Mouse (Mus musculus) forebrain, embryonic 15.5 days (tissue): Measurements from ENCODE around the gene Shank3. TPM values are rescaled to one million over a fixed set of nuclear protein-coding genes. Genes with fewer than 3 reads are reported as not detected.
A peak's percentile ranks its signal among the peaks of the same experiment; 100 is the strongest.

Source experiments
- ATAC-seq: fragments of 200-750 bp; cut with Nextera tagmentation; replicated peaks from 2 replicates; pipeline ENCODE4 v1.8.0; 2017; ENCODE audit warnings: mild to moderate bottlenecking, moderate TSS enrichment, moderate library complexity
- H3K27ac ChIP-seq: fragments of 300-500 bp; sonication (generic); replicated peaks from 2 replicates; pipeline ENCODE4 v1.5.1; 2015; ENCODE audit warnings: mild to moderate bottlenecking, inconsistent platforms
- H3K27me3 ChIP-seq: fragments of 300-500 bp; sonication (generic); 2 replicates; pipeline ENCODE4 v1.6.1; 2015; ENCODE audit warnings: inconsistent platforms
- H3K36me3 ChIP-seq: fragments of 300-500 bp; sonication (generic); 2 replicates; pipeline ENCODE4 v1.6.1; 2015; ENCODE audit warnings: mild to moderate bottlenecking, inconsistent platforms
- H3K4me1 ChIP-seq: fragments of 300-500 bp; sonication (generic); 2 replicates; pipeline ENCODE4 v1.6.1; 2015; ENCODE audit warnings: inconsistent platforms
- H3K4me2 ChIP-seq: fragments of 300-500 bp; sonication (generic); replicated peaks from 2 replicates; pipeline ENCODE4 v1.6.1; 2015; ENCODE audit warnings: mild to moderate bottlenecking, inconsistent platforms
- H3K4me3 ChIP-seq: fragments of 300-500 bp; sonication (generic); 2 replicates; pipeline ENCODE4 v1.5.1; 2015; ENCODE audit warnings: mild to moderate bottlenecking, inconsistent platforms
- H3K9ac ChIP-seq: fragments of 300-500 bp; sonication (generic); replicated peaks from 2 replicates; pipeline ENCODE4 v1.6.1; 2015; ENCODE audit warnings: mild to moderate bottlenecking, inconsistent platforms
- H3K9me3 ChIP-seq: fragments of 300-500 bp; sonication (generic); 2 replicates; pipeline ENCODE4 v1.6.1; 2016; ENCODE audit warnings: inconsistent platforms
- WGBS: fragments of 180-500 bp; shearing (Covaris S2); methylation state at CpG from one replicate; pipeline ENCODE4 v1.1.7; 2015; ENCODE audit warnings: mixed read lengths; 5-methylcytosine and 5-hydroxymethylcytosine counted together
- polyA plus RNA-seq: library from polyadenylated mRNA; unstranded; fragments of >200 nt; fragmentation: Nextera tagmentation; extraction: Ambion mirVana; gene quantifications from 2 replicates; pipeline ENCODE4 v1.2.1, GENCODE M21; 2015

The Shank3 gene
- polyA plus RNA-seq, 1 experiment from 2014 or later = 10.7 TPM

- Histone ChIP-seq H3K27ac (no peak overlapping the region), H3K27me3 (no peaks in the 10 kb centered on the region), H3K9ac (no peak overlapping the region), H3K4me1 (no peaks in the 10 kb centered on the region), H3K9me3 (no peaks in the 10 kb centered on the region), H3K4me3 (no peak overlapping the region), H3K4me2 (no peak overlapping the region), H3K36me3 (peaks cover 43% of the 10 kb centered on the region)
- 3% methylated on average over 1 of the region's 1 CpGs for WGBS
- ATAC-seq = peak; percentile 47; the same call in 1 of the 2 replicates
These were observed 34.4 kb upstream of the Shank3 start for GRCm38 (mm10) chr15:89465052-89465451.

DNA sequence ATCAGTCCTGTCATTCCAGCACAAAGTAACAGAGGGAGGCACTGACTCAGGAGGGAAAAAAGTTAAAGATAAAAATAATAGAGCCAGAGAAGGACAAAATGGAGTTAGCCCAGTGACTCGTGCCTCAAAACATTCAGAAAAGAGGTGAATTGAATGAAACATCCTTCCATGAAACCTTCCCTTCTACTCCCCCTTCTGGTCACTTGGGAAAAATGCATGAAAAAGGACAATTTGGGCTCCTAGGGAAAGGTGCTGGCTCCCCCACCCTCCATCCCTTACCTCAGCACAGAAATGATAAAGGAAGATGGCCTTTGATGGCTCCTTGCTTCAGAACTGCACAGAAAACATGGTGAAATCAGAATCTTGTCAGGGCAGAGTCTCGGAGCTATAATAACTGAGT is 30.8 kb upstream of the Shank3 start:
- Histone ChIP-seq H3K4me3 (no peak overlapping the region), H3K27ac (no peak overlapping the region), H3K9me3 (no peaks in the 10 kb centered on the region), H3K9ac (no peak overlapping the region), H3K27me3 (no peaks in the 10 kb centered on the region), H3K36me3 (peaks cover 9% of the 10 kb centered on the region; the same call in 1 of the 2 replicates), H3K4me2 (no peak overlapping the region), H3K4me1 (no peaks in the 10 kb centered on the region)
- no peak for ATAC-seq
- 28% methylated on average over 2 of the region's 2 CpGs for WGBS

- Histone ChIP-seq H3K4me2 (no peak overlapping the region), H3K4me1 (peaks cover 9% of the 10 kb centered on the region), H3K27me3 (no peaks in the 10 kb centered on the region), H3K36me3 (no peaks in the 10 kb centered on the region), H3K9me3 (no peaks in the 10 kb centered on the region), H3K4me3 (no peak overlapping the region), H3K27ac (no peak overlapping the region), H3K9ac (no peak overlapping the region)
- 90% methylated on average over 4 of the region's 4 CpGs for WGBS
- ATAC-seq = no peak
These were observed 27.9 kb upstream of the Shank3 start for GRCm38 (mm10) chr15:89471476-89471875.

GRCm38 (mm10) chr15:89473370-89473769 is 26.1 kb upstream of the Shank3 start:
- Histone ChIP-seq H3K27me3 (no peaks in the 10 kb centered on the region), H3K36me3 (no peaks in the 10 kb centered on the region), H3K4me3 (no peak overlapping the region), H3K9me3 (no peaks in the 10 kb centered on the region), H3K4me1 (peaks cover 13% of the 10 kb centered on the region), H3K9ac (no peak overlapping the region), H3K4me2 (no peak overlapping the region), H3K27ac (no peak overlapping the region)
- 82% methylated on average over 9 of the region's 9 CpGs for WGBS
- ATAC-seq = no peak

DNA sequence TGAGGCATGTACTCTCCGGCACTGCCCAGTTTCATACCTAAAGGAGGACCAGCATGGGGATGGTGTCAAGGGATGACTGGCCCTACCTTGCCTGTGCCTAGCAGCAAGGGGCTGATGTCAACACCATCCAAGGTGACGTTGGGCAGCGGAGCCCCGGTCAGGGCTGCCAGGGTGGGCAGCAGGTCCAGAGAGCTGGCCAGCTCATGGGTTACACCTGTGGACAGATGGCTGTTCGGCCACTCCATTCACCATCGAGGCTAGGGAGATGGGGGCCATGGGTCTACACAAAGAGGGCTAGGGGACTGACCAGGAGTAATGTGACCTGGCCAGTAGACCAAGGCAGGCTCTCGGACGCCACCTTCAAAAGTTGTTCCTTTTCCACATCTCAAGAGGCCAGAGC is 25.5 kb upstream of the Shank3 start:
- WGBS = 96% methylated on average over 8 of the region's 8 CpGs

GRCm38 (mm10) chr15:89474596-89475292 is 24.7 kb upstream of the Shank3 start:
- ATAC-seq = no peak
- H3K4me1 ChIP-seq = peaks cover 13% of the 10 kb centered on the region
- no peak overlapping the region for H3K9ac ChIP-seq
- no peaks in the 10 kb centered on the region for H3K9me3 ChIP-seq
- no peaks in the 10 kb centered on the region for H3K36me3 ChIP-seq
- H3K27me3 ChIP-seq = no peaks in the 10 kb centered on the region
- H3K4me3 ChIP-seq = no peak overlapping the region
- H3K4me2 ChIP-seq = peak overlapping the region; percentile 80
- WGBS = 90% methylated on average over 19 of the region's 19 CpGs
- no peak overlapping the region for H3K27ac ChIP-seq

More for the DNA sequence above, 25.5 kb upstream of the Shank3 start:
- no peak for ATAC-seq
- H3K4me2 ChIP-seq = no peak overlapping the region
- H3K4me3 ChIP-seq = no peak overlapping the region
- H3K36me3 ChIP-seq = no peaks in the 10 kb centered on the region
- H3K27ac ChIP-seq = no peak overlapping the region
- no peaks in the 10 kb centered on the region for H3K9me3 ChIP-seq
- no peaks in the 10 kb centered on the region for H3K27me3 ChIP-seq
- H3K9ac ChIP-seq = no peak overlapping the region
- peaks cover 13% of the 10 kb centered on the region for H3K4me1 ChIP-seq

DNA sequence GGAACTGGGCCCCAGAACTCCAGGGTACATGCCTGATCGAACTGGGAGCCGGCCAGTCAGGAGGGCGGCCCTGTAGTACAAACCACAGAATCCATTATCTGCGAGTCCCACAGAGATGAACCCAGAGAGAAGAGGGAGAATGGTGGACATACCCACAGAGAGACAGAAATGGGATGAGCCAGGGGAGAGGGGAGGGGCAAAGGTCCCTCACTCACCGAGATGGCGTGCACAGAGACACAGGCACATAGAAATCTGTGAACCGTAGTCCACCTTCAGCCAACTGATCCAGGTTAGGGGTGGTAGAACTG is 24.2 kb upstream of the Shank3 start:
- peaks cover 13% of the 10 kb centered on the region for H3K4me1 ChIP-seq
- peak overlapping the region; percentile 80 for H3K4me2 ChIP-seq
- H3K9ac ChIP-seq = peak overlapping the region; percentile 65
- WGBS = 90% methylated on average over 7 of the region's 7 CpGs
- H3K27me3 ChIP-seq = no peaks in the 10 kb centered on the region
- no peak for ATAC-seq
- no peak overlapping the region for H3K27ac ChIP-seq
- H3K36me3 ChIP-seq = no peaks in the 10 kb centered on the region
- peak overlapping the region; percentile 61 for H3K4me3 ChIP-seq
- H3K9me3 ChIP-seq = no peaks in the 10 kb centered on the region

GRCm38 (mm10) chr15:89475611-89476474 is 23.6 kb upstream of the Shank3 start:
- Histone ChIP-seq H3K27ac (peak overlapping the region; percentile 89), H3K4me3 (peak overlapping the region; percentile 61), H3K4me1 (peaks cover 13% of the 10 kb centered on the region), H3K27me3 (no peaks in the 10 kb centered on the region), H3K9me3 (no peaks in the 10 kb centered on the region), H3K36me3 (no peaks in the 10 kb centered on the region), H3K4me2 (peak overlapping the region; percentile 80), H3K9ac (peak overlapping the region; percentile 65)
- WGBS = 10% methylated on average over 44 of the region's 44 CpGs
- ATAC-seq = peak; percentile 97

- no peak for ATAC-seq
- H3K36me3 ChIP-seq = no peaks in the 10 kb centered on the region
- H3K4me2 ChIP-seq = peak overlapping the region; percentile 80
- no peaks in the 10 kb centered on the region for H3K27me3 ChIP-seq
- WGBS = 6% methylated on average over 5 of the region's 5 CpGs
- H3K4me3 ChIP-seq = peak overlapping the region; percentile 61
- H3K9me3 ChIP-seq = no peaks in the 10 kb centered on the region
- H3K4me1 ChIP-seq = peaks cover 13% of the 10 kb centered on the region
- H3K27ac ChIP-seq = peak overlapping the region; percentile 89
- H3K9ac ChIP-seq = peak overlapping the region; percentile 65
These were observed 23.0 kb upstream of the Shank3 start for GRCm38 (mm10) chr15:89476475-89476815.

DNA sequence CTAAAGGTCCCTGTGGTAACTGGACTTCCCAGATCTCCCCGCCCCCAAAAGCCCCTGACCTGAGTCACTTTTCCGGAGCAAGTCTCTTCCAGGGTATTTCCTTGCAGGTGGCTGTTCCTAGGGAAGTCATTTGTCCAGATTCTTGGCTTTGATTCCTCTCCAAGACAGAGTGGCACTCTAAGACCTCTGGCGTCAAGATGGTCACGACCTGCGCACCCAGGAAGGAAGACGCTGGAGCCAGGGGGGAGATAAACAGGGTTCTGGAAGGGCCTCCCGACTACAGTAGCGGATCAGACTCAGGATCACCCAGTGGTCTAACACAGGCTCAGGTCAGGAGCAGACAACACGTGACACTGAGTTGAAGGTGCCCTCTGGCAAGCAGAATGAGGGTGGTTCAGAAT is 22.3 kb upstream of the Shank3 start, which contains the start of gene Arsa:
TSS of gene Arsa (minus strand) at position 335 of the 401 bp plus-strand sequence.
- H3K9me3 ChIP-seq = no peaks in the 10 kb centered on the region
- WGBS = 35% methylated on average over 9 of the region's 9 CpGs
- no peak for ATAC-seq
- H3K4me1 ChIP-seq = peaks cover 13% of the 10 kb centered on the region
- H3K27me3 ChIP-seq = no peaks in the 10 kb centered on the region
- peak within 1 kb of the TSS; percentile 80 for H3K4me2 ChIP-seq
- H3K4me3 ChIP-seq = peak within 1 kb of the TSS; percentile 61
- peak within 1 kb of the TSS; percentile 65 for H3K9ac ChIP-seq
- H3K36me3 ChIP-seq = no peaks in the 10 kb centered on the region
- peak within 1 kb of the TSS; percentile 89 for H3K27ac ChIP-seq

- ATAC-seq = no peak
- Histone ChIP-seq H3K4me1 (peaks cover 13% of the 10 kb centered on the region), H3K9me3 (no peaks in the 10 kb centered on the region), H3K4me2 (no peak overlapping the region), H3K27me3 (no peaks in the 10 kb centered on the region), H3K36me3 (no peaks in the 10 kb centered on the region), H3K9ac (no peak overlapping the region), H3K27ac (no peak overlapping the region), H3K4me3 (no peak overlapping the region)
- 47% methylated on average over 8 of the region's 8 CpGs for WGBS
These were observed 21.6 kb upstream of the Shank3 start for GRCm38 (mm10) chr15:89477806-89478205.

DNA sequence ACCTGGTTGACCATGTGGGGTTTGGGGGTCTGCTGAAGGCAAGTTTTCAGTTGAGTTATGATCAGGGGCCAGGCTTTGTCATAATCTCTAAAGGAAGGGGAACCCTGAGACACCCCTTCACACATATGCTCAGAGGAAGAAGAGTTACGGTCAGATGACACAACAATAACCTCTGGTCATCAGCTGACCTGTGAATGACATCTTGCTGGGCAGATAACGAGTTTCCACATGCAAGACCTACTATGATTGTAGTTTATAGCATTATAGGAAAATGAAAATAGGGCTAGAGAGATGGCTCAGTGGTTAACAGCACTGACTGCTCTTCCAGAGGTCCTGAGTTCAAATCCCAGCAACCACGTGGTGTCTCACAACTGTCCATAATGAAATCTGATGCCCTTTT is 20.8 kb upstream of the Shank3 start:
- no peak overlapping the region for H3K4me2 ChIP-seq
- no peak for ATAC-seq

More for the DNA sequence above, 20.8 kb upstream of the Shank3 start:
- Histone ChIP-seq H3K9me3 (no peaks in the 10 kb centered on the region), H3K27ac (no peak overlapping the region), H3K4me1 (peaks cover 13% of the 10 kb centered on the region), H3K27me3 (no peaks in the 10 kb centered on the region), H3K4me3 (no peak overlapping the region), H3K36me3 (no peaks in the 10 kb centered on the region), H3K9ac (no peak overlapping the region)
- WGBS = 89% methylated on average over 3 of the region's 3 CpGs
